In genomic region chr11:116499018-116499417, GRCm38 (mm10) we compare ENCODE assay signal across 13 mouse cellular contexts. TPM values are rescaled to one million over a fixed set of nuclear protein-coding genes. Genes with fewer than 3 reads are reported as not detected.
DNase-seq lines count a peak whose midpoint lies in the region; ATAC-seq lines count a peak whose summit lies in the region.
"Had no signal": no experiment of that assay in that cellular context is flagged by ENCODE, and none has a peak within 500 bp of the region (broad histone marks: within the 10 kb centered on the region; RNA-seq: fewer than 3 reads in every experiment).

No protein-coding gene starts in this region.

- 36% methylated on average over 6 of the region's 6 CpGs for WGBS in heart, embryonic 12.5 days
- WGBS in midbrain, embryonic 12.5 days = 36% methylated on average over 6 of the region's 6 CpGs
- WGBS in midbrain, embryonic 10.5 days = 47% methylated on average over 6 of the region's 6 CpGs
- 35% methylated on average over 6 of the region's 6 CpGs for WGBS in limb, embryonic 12.5 days

- no peaks in the 10 kb centered on the region for H3K36me3 ChIP-seq in heart, embryonic 12.5 days
- H3K36me3 ChIP-seq in midbrain, embryonic 12.5 days = no peaks in the 10 kb centered on the region
- H3K36me3 ChIP-seq in midbrain, embryonic 10.5 days = no peaks in the 10 kb centered on the region
- H3K36me3 ChIP-seq in limb, embryonic 12.5 days = no peaks in the 10 kb centered on the region

- H3K9ac ChIP-seq in heart, embryonic 12.5 days = peak overlapping the region; percentile 61; the same call in 1 of the 2 replicates
- H3K9ac ChIP-seq in midbrain, embryonic 12.5 days (replicated peaks) = no peak overlapping the region
- H3K9ac ChIP-seq in limb, embryonic 12.5 days (replicated peaks) = no peak overlapping the region

- H3K9me3 ChIP-seq in heart, embryonic 12.5 days (replicated peaks) = no peaks in the 10 kb centered on the region
- H3K9me3 ChIP-seq in midbrain, embryonic 12.5 days = 0 out of 2 replicates have a peak, but pooled peaks cover 4% of the 10 kb centered on the region
- H3K9me3 ChIP-seq in midbrain, embryonic 10.5 days (replicated peaks) = no peaks in the 10 kb centered on the region
- no peaks in the 10 kb centered on the region for H3K9me3 ChIP-seq in limb, embryonic 12.5 days

- ATAC-seq in heart, embryonic 12.5 days (ENCODE audit: insufficient number of reproducible peaks, low FRiP score) = no peak
- no peak for ATAC-seq in midbrain, embryonic 12.5 days (ENCODE audit: low FRiP score, low read depth)
- no peak for ATAC-seq in limb, embryonic 12.5 days (ENCODE audit: insufficient number of reproducible peaks, insufficient read depth, low FRiP score, low TSS enrichment, low read depth)
- ATAC-seq: activated CD4-positive, CD25-positive, alpha-beta regulatory T cell, adult 4 months had no signal

- H3K27ac ChIP-seq in heart, embryonic 12.5 days (ENCODE audit: poor library complexity, severe bottlenecking) = no peak overlapping the region
- H3K27ac ChIP-seq in midbrain, embryonic 12.5 days (replicated peaks) = no peak overlapping the region
- no peak overlapping the region for H3K27ac ChIP-seq in midbrain, embryonic 10.5 days (replicated peaks)
- H3K27ac ChIP-seq in limb, embryonic 12.5 days = no peak overlapping the region

- H3K27me3 ChIP-seq in heart, embryonic 12.5 days (replicated peaks) = no peaks in the 10 kb centered on the region
- no peaks in the 10 kb centered on the region for H3K27me3 ChIP-seq in midbrain, embryonic 12.5 days
- H3K27me3 ChIP-seq in midbrain, embryonic 10.5 days (ENCODE audit: low read depth, poor library complexity, severe bottlenecking) = no peaks in the 10 kb centered on the region
- H3K27me3 ChIP-seq in limb, embryonic 12.5 days = peaks cover 4% of the 10 kb centered on the region; the same call in 1 of the 2 replicates

- no peak for DNase-seq in heart, adult 8-10 months (ENCODE audit: low spot score)
- no peak for DNase-seq in midbrain, embryonic 10.5 days (ENCODE audit: low spot score)
- DNase-seq in adipocyte (ENCODE audit: low spot score) = no peak
- no peak for DNase-seq in spleen, adult 18-20 months
- DNase-seq in ovary, adult 18-20 months (ENCODE audit: low spot score) = no peak
- DNase-seq: cerebellum, adult 18-20 months; layer of hippocampus, adult 9-11 months had no signal

- peak overlapping the region; percentile 76 for H3K4me2 ChIP-seq in heart, embryonic 12.5 days
- H3K4me2 ChIP-seq in midbrain, embryonic 12.5 days (replicated peaks) = peak overlapping the region; percentile 46; the same call in 1 of the 2 replicates
- peak overlapping the region; percentile 48 for H3K4me2 ChIP-seq in limb, embryonic 12.5 days

- H3K4me1 ChIP-seq in heart, embryonic 12.5 days (replicated peaks) = peaks cover 9% of the 10 kb centered on the region; the same call in 1 of the 2 replicates
- H3K4me1 ChIP-seq in midbrain, embryonic 12.5 days = 0 out of 2 replicates have a peak, but pooled peaks cover 7% of the 10 kb centered on the region
- peaks cover 21% of the 10 kb centered on the region for H3K4me1 ChIP-seq in midbrain, embryonic 10.5 days
- H3K4me1 ChIP-seq in limb, embryonic 12.5 days (replicated peaks) = peaks cover 7% of the 10 kb centered on the region; the same call in 1 of the 2 replicates

- H3K4me3 ChIP-seq in heart, embryonic 12.5 days = peak overlapping the region; percentile 42; the same call in 1 of the 2 replicates
- H3K4me3 ChIP-seq in midbrain, embryonic 12.5 days = no peak overlapping the region
- H3K4me3 ChIP-seq in midbrain, embryonic 10.5 days = no peak overlapping the region
- H3K4me3 ChIP-seq in limb, embryonic 12.5 days (replicated peaks) = peak overlapping the region; percentile 27; the same call in 1 of the 2 replicates

RNA-seq across cellular contexts. Expression of gene Prpsap1, which starts 5.0 kb away (rescaled TPM):
- 94.8 and 96.8 TPM in 2 replicates for polyA plus RNA-seq in heart, embryonic 12.5 days (2016; fragmentation: Nextera tagmentation; extraction: Ambion mirVana)
- total RNA-seq in heart, adult 8-10 months (2022) = 10 to 100 TPM; 24.5 to 29.9 (median 26.0) TPM
- polyA plus RNA-seq in midbrain, embryonic 12.5 days (2016; fragmentation: Nextera tagmentation; extraction: Ambion mirVana) = 175 and 183 TPM in 2 replicates
- polyA plus RNA-seq in midbrain, embryonic 10.5 days (2016; fragmentation: Nextera tagmentation; extraction: Ambion mirVana) = 224 and 227 TPM in 2 replicates
- polyA plus RNA-seq in limb, embryonic 12.5 days (2016; fragmentation: Nextera tagmentation; extraction: Ambion mirVana) = 186 and 199 TPM in 2 replicates

RNA-seq across cellular contexts. Expression of gene Sphk1, which starts 31.7 kb away (rescaled TPM):
- polyA plus RNA-seq in heart, embryonic 12.5 days (2016; fragmentation: Nextera tagmentation; extraction: Ambion mirVana) = 1.6 and 2.1 TPM in 2 replicates
- total RNA-seq in heart, adult 8-10 months (2022) = 1 to 10 TPM in 1 of 4 experiments, under 1 TPM in 3; 0.57 to 1.3 (median 0.98) TPM
- polyA plus RNA-seq in midbrain, embryonic 12.5 days (2016; fragmentation: Nextera tagmentation; extraction: Ambion mirVana) = 4.6 and 7.1 TPM in 2 replicates
- polyA plus RNA-seq in midbrain, embryonic 10.5 days (2016; fragmentation: Nextera tagmentation; extraction: Ambion mirVana) = 6.4 and 9.4 TPM in 2 replicates
- 1.4 and 1.8 TPM in 2 replicates for polyA plus RNA-seq in limb, embryonic 12.5 days (2016; fragmentation: Nextera tagmentation; extraction: Ambion mirVana)
- polyA plus RNA-seq: activated CD4-positive, CD25-positive, alpha-beta regulatory T cell, adult 4 months had no signal

RNA-seq across cellular contexts. Expression of gene Qrich2, which starts 33.0 kb away (rescaled TPM):
- polyA plus RNA-seq in heart, embryonic 12.5 days (2016; fragmentation: Nextera tagmentation; extraction: Ambion mirVana) = not detected in 2 replicates
- under 1 TPM in 1 of 4 experiments, not detected in 3; 0.03 TPM for total RNA-seq in heart, adult 8-10 months (2022)
- not detected in 2 replicates for polyA plus RNA-seq in midbrain, embryonic 12.5 days (2016; fragmentation: Nextera tagmentation; extraction: Ambion mirVana)
- 0.10 and 0.21 TPM in 2 replicates for polyA plus RNA-seq in midbrain, embryonic 10.5 days (2016; fragmentation: Nextera tagmentation; extraction: Ambion mirVana)
- polyA plus RNA-seq in limb, embryonic 12.5 days (2016; fragmentation: Nextera tagmentation; extraction: Ambion mirVana) = 0.35 TPM in 2 replicates
- total RNA-seq: heart, postnatal 25 days; megakaryocyte progenitor cell, adult 5-6 weeks had no signal
- polyA plus RNA-seq: activated CD4-positive, CD25-positive, alpha-beta regulatory T cell, adult 4 months had no signal

Comparison
In these comparisons a context has a peak if more than half of its experiments do, and no peak if none do; other contexts are left out.
1. H3K4me3 ChIP-seq: peak in heart, embryonic 12.5 days (single experiment) and limb, embryonic 12.5 days (single experiment); none in midbrain, embryonic 12.5 days (single experiment) and midbrain, embryonic 10.5 days (single experiment).
2. Peak in every context shown above with its lines, with median percentiles within 50 percentile points of each other: H3K4me2 ChIP-seq.